Mouse (Mus musculus) G1E (cell line): Measurements from ENCODE around the gene Cdc42bpg. TPM values are rescaled to one million over a fixed set of nuclear protein-coding genes. Genes with fewer than 3 reads are reported as not detected.

Source experiments
- ATAC-seq: 2 replicates; pipeline ENCODE4 v1.8.0; 2016; ENCODE audit warnings: mild to moderate bottlenecking; ENCODE audit not compliant: insufficient number of reproducible peaks, poor library complexity, low FRiP score, severe bottlenecking; ENCODE audit errors: extremely low read depth
- DNase-seq: peaks from one replicate; pipeline ENCODE4 v3.0.0; 2012; ENCODE audit warnings: low spot score
- H3K27me3 ChIP-seq: 2 replicates; pipeline ENCODE4 v1.6.1; 2012; ENCODE audit warnings: mild to moderate bottlenecking, low read length, inconsistent platforms; ENCODE audit not compliant: insufficient read depth
- H3K36me3 ChIP-seq: replicated peaks from 2 replicates; pipeline ENCODE3; 2012; ENCODE audit warnings: mild to moderate bottlenecking, inconsistent platforms
- H3K4me1 ChIP-seq: 2 replicates; pipeline ENCODE4 v1.6.1; 2012; ENCODE audit warnings: low read depth, low read length, inconsistent platforms, mixed read lengths; ENCODE audit not compliant: insufficient read depth
- H3K4me3 ChIP-seq: 2 replicates; pipeline ENCODE4 v1.5.1; 2012; ENCODE audit warnings: low read depth, mild to moderate bottlenecking, inconsistent platforms, low read length, moderate library complexity, mixed read lengths
- H3K9me3 ChIP-seq: replicated peaks from 2 replicates; pipeline ENCODE4 v1.6.1; 2012; ENCODE audit warnings: inconsistent platforms
- CTCF ChIP-seq: IDR thresholded peaks from 2 replicates; pipeline ENCODE4 v1.5.1; 2012; ENCODE audit warnings: low read depth, low read length, inconsistent platforms, mixed read lengths
- GATA1 ChIP-seq: IDR thresholded peaks from 2 replicates; pipeline ENCODE4 v1.6.1; 2012; ENCODE audit warnings: borderline replicate concordance, low read length, inconsistent platforms, mixed read lengths
- GATA2 ChIP-seq: IDR thresholded peaks from 2 replicates; pipeline ENCODE4 v1.6.1; 2012; ENCODE audit warnings: low read depth, low read length, inconsistent platforms, borderline replicate concordance
- POLR2AphosphoS5 ChIP-seq: IDR thresholded peaks from 2 replicates; pipeline ENCODE4 v1.6.1; 2012; ENCODE audit warnings: low read depth, low read length, inconsistent platforms; ENCODE audit not compliant: insufficient replicate concordance
- TAL1 ChIP-seq: conservative IDR thresholded peaks from 2 replicates; pipeline ENCODE4 v1.6.1; 2012; ENCODE audit warnings: low read depth, low read length, inconsistent platforms, mixed read lengths
- polyA plus RNA-seq: library from polyadenylated mRNA; stranded (reverse); fragments of >175 nt; gene quantifications from 2 replicates; pipeline ENCODE4 v1.2.3, GENCODE M21; 2012
- total RNA-seq, 2 experiments: library from RNA; stranded (forward) in 1 of 2; stranded (reverse) in 1 of 2; fragments of 200-1000 nt in 1 of 2; fragments of >200 nt in 1 of 2; fragmentation: Nextera tagmentation in 1 of 2; gene quantifications; 2 replicates each; pipeline ENCODE4 v1.2.3; 2014 to 2017

Gene Cdc42bpg
- total and polyA plus RNA-seq, 3 experiments: 2.0 to 14.1 (median 5.0) TPM

DNA sequence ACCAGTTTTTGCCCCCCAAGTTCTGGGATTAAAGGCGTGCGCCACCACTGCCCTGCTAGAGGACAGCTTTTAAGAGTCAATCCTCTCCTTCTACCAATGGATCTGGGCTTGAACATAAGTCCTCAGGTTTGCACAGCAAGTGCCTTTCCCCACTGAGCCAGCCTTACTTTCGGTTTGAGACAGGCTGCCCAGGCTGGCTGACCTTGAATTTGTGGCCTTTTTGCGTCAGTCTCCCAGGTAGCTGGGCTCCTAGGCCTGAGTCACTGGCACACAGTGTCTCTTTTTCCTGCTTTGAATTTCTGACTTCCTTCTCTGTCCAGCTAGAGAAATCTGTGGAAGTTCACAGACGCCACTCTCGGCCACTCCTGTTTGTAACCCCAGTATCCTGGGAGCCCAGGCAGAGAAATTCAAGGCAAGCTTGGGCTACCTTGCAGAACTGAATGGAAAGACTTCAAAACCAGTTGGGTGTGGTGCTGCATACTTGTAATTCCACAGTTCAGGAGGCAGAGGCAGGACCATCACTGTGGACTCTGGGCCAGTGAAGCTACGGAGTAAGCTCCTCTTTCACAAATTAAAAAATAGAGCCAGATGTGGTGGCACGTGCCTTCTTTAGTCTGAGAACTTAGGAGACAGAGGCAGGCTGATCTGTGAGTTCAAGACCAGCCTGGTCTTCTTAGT lies 36.3 kb upstream of the Cdc42bpg start:
- no peak for TF ChIP-seq GATA1
- no peak for TF ChIP-seq CTCF
- no peak for TF ChIP-seq TAL1
- TF ChIP-seq POLR2AphosphoS5: no peak
- no peak for TF ChIP-seq GATA2
- DNase-seq: no peak
- Histone ChIP-seq H3K36me3 (peaks cover 14% of the 10 kb centered on the region), H3K9me3 (no peaks in the 10 kb centered on the region), H3K4me3 (no peak overlapping the region), H3K27me3 (peaks cover 13% of the 10 kb centered on the region), H3K4me1 (peaks cover 28% of the 10 kb centered on the region)
- no peak for ATAC-seq

DNA sequence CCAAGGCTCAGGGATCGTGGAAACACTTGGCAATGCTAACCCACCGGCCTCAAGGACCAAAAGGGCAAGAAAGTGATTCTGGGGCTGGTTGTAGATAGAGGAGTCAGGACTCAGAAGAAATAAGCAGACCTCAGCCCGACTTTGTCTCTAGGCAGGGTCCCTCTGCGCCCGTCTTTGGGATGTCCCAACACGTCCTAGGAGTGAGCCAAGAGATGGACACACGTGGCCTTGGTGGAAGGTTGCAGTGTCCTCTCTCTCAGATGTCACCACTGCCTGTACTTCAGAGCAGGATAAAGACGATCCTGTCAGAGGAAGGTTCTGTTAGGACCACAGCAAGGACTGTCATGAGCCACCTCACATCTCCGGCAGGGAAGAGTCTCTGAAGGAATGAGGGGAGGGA lies 35.6 kb upstream of the Cdc42bpg start:
- no peak overlapping the region for H3K4me3 ChIP-seq
- peaks cover 14% of the 10 kb centered on the region for H3K36me3 ChIP-seq
- ATAC-seq: no peak
- no peak for TF ChIP-seq TAL1
- TF ChIP-seq GATA1: no peak
- TF ChIP-seq CTCF: no peak
- TF ChIP-seq POLR2AphosphoS5: no peak
- no peak for TF ChIP-seq GATA2
- H3K9me3 ChIP-seq: no peaks in the 10 kb centered on the region
- H3K27me3 ChIP-seq: peaks cover 11% of the 10 kb centered on the region
- no peak for DNase-seq
- H3K4me1 ChIP-seq: peaks cover 36% of the 10 kb centered on the region

DNA sequence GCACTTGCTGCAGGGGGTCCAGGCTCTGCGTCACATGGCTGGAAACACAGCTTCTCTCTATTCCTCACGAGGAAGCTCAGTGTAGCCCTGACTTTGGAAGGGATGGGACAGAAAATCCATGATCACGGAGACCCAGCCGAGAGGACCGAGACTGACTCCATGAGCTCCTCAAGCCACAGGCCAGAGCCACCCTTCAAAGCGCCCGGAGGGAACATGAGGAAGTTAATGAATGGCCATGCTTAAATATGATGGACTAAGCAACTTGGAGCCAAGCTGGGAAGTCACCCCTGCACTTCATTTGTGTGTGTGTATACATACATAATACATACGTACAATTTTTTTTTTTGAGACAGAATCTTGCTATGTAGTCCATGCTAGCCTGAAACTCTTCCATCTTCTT lies 35.0 kb upstream of the Cdc42bpg start:
- peaks cover 11% of the 10 kb centered on the region for H3K27me3 ChIP-seq
- H3K9me3 ChIP-seq: no peaks in the 10 kb centered on the region
- ATAC-seq (no peak), DNase-seq (no peak)
- TF ChIP-seq CTCF (no peak), GATA2 (no peak), POLR2AphosphoS5 (no peak)
- peaks cover 14% of the 10 kb centered on the region for H3K36me3 ChIP-seq
- H3K4me1 ChIP-seq: peaks cover 41% of the 10 kb centered on the region
- H3K4me3 ChIP-seq: no peak overlapping the region

DNA sequence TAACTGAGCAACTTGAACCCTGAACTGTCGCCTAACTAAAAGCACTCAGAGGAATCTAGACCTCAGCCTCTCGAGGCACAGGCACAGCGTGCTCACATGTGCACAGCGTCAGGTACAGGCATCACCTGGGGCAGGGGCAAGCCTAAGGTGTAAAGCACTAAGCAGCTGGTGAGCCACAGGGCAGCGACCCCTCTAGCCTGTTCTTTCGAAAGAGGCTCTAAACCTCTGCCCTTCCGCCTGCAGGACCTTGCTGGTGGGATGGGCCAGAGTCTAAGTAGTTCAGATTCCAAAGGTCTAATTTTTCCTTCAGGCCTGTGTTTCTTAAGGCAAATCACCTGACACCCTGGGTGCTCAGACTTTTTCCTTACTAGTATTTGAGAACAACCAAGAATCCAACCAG lies 34.2 kb upstream of the Cdc42bpg start:
- DNase-seq (no peak), ATAC-seq (no peak)
- Histone ChIP-seq H3K27me3 (peaks cover 9% of the 10 kb centered on the region), H3K36me3 (peaks cover 14% of the 10 kb centered on the region), H3K4me3 (no peak overlapping the region), H3K9me3 (no peaks in the 10 kb centered on the region), H3K4me1 (peaks cover 44% of the 10 kb centered on the region)
- no peak for TF ChIP-seq POLR2AphosphoS5
- no peak for TF ChIP-seq GATA2
- no peak for TF ChIP-seq TAL1

DNA sequence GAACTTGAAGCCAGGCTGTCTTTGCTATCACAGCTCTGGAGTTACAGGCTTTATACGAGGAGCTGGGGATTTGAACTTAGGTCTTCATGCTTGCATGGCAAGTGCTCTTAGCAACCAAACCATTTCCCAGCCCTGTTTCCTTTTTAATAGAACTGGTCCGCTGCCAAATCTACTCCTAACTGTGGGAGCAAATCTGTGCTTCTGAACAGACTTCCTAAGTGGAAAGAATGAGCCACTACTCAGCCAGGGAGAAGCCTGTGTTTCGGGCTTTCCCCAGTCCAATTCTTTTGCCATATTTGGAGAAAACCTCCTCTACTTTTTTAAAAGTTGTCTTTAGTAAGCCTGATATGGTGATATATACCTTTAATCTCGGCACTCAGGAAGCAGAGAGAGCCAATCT lies 33.5 kb upstream of the Cdc42bpg start:
- peaks cover 45% of the 10 kb centered on the region for H3K4me1 ChIP-seq
- peaks cover 14% of the 10 kb centered on the region for H3K36me3 ChIP-seq
- H3K9me3 ChIP-seq: no peaks in the 10 kb centered on the region
- ATAC-seq (no peak), DNase-seq (no peak)
- peaks cover 2% of the 10 kb centered on the region for H3K27me3 ChIP-seq
- no peak overlapping the region for H3K4me3 ChIP-seq
- TF ChIP-seq CTCF: no peak
- no peak for TF ChIP-seq GATA1
- TF ChIP-seq GATA2: no peak
- TF ChIP-seq POLR2AphosphoS5: no peak
- TF ChIP-seq TAL1: no peak

DNA sequence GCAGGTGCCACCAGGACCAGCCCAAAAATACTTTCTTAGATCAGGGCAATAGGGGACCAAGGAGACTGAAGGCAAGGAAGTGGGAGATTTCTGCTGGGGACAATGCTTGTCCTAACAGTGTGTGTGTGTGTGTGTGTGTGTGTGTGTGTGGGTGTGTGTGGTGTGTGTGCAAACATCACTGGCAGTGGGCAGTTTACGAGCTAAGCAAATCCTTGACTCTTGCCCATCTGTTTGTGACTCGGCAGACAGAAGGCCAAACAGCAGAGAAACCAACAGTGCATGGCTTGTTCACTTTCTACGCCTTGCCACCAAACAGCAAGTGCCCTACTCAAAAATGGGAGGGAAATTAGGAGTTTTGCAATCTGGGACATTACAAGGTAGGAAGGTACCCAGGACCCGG lies 32.7 kb upstream of the Cdc42bpg start:
- no peak overlapping the region for H3K4me3 ChIP-seq
- ATAC-seq (no peak), DNase-seq (no peak)
- no peaks in the 10 kb centered on the region for H3K9me3 ChIP-seq
- H3K4me1 ChIP-seq: peaks cover 47% of the 10 kb centered on the region
- H3K36me3 ChIP-seq: peaks cover 19% of the 10 kb centered on the region
- TF ChIP-seq TAL1 (no peak), POLR2AphosphoS5 (no peak), GATA1 (no peak), GATA2 (no peak), CTCF (no peak)
- H3K27me3 ChIP-seq: no peaks in the 10 kb centered on the region

DNA sequence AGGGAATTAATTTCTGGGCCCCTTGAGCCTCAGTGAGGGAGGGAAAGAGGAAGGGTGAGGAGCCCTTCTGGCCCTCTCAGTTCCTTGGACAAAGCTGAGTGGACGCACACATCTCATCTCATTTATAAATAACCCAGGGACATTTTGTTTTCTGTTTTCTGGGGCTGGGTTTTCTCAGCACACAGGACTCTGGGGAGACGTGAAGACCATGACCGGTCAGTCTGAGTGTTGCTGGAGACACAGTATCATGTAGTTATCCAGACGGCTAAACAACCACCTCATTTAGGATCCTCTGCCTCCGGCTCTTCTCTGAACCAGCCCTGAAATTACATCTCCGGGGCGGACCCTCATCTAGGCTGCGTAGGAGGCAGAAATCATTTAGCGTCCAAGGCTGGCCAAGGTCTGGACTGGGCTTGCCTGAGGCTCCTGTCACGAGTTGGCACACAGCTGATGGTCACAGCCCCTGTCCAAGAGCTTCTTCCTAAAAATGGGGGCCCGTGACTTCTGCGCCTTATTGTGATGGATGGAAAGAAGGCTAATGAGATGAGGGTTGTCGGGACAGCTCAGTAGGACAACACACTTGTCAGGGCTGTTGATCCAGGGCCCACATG lies 32.2 kb upstream of the Cdc42bpg start:
- DNase-seq: no peak
- Histone ChIP-seq H3K36me3 (peaks cover 24% of the 10 kb centered on the region), H3K4me1 (peaks cover 52% of the 10 kb centered on the region), H3K27me3 (no peaks in the 10 kb centered on the region), H3K4me3 (no peak overlapping the region), H3K9me3 (no peaks in the 10 kb centered on the region)
- no peak for ATAC-seq
- TF ChIP-seq GATA1 (no peak), GATA2 (no peak), TAL1 (no peak), POLR2AphosphoS5 (no peak), CTCF (no peak)
